Mouse (Mus musculus) urinary bladder, postnatal 14 days (tissue): ENCODE measurements around the gene Gm10220.
"Not testable (repeated sequence)": the region's sequence is repeated elsewhere in the genome, so short reads cannot be mapped to it uniquely, and the experiment has no call there.

Experiments
- DNase-seq: peaks from one replicate; pipeline ENCODE4 v3.0.0; 2021; ENCODE audit warnings: low spot score

The Gm10220 gene

GRCm38 (mm10) chr5:26121321-26121720 lies at the start of gene Gm10220:
Gene Gm10220, minus strand, starts transcription at chr5:26121421.
- not testable (repeated sequence) for DNase-seq

GRCm38 (mm10) chr5:26169855-26170254 lies 48.6 kb upstream of the Gm10220 start:
- DNase-seq: no peak

GRCm38 (mm10) chr5:26165791-26166165 lies 44.6 kb upstream of the Gm10220 start:
- no peak for DNase-seq

- peak; percentile 35 for DNase-seq
Observed at GRCm38 (mm10) chr5:26165036-26165790, 44.0 kb upstream of the Gm10220 start.

GRCm38 (mm10) chr5:26157396-26158170 lies 36.4 kb upstream of the Gm10220 start:
- peak; percentile 6 for DNase-seq

- no peak for DNase-seq
Observed at GRCm38 (mm10) chr5:26142891-26143290, 21.7 kb upstream of the Gm10220 start.

GRCm38 (mm10) chr5:26105262-26105661 lies 16.0 kb downstream of the Gm10220 start, which contains the start of gene 5031410I06Rik:
Gene 5031410I06Rik, minus strand, starts transcription at chr5:26105362.
- DNase-seq: not testable (repeated sequence)

GRCm38 (mm10) chr5:26089191-26089590 lies 32.0 kb downstream of the Gm10220 start, which contains the start of gene Gm10471:
Gene Gm10471, minus strand, starts transcription at chr5:26089291.
- not testable (repeated sequence) for DNase-seq

- DNase-seq: not testable (repeated sequence)
Observed at GRCm38 (mm10) chr5:26079023-26079422, 42.2 kb downstream of the Gm10220 start.

- no peak for DNase-seq
Observed at GRCm38 (mm10) chr5:26070716-26071115, 50.5 kb downstream of the Gm10220 start.
